Mouse (Mus musculus) brain, embryonic 18.5 days (tissue): ENCODE results near the gene Gm34653.

Experiments
- DNase-seq: peaks from one replicate; pipeline ENCODE4 v3.0.0-alpha.2; 2012; ENCODE audit warnings: low read depth, low spot score

Gm34653 gene

DNA sequence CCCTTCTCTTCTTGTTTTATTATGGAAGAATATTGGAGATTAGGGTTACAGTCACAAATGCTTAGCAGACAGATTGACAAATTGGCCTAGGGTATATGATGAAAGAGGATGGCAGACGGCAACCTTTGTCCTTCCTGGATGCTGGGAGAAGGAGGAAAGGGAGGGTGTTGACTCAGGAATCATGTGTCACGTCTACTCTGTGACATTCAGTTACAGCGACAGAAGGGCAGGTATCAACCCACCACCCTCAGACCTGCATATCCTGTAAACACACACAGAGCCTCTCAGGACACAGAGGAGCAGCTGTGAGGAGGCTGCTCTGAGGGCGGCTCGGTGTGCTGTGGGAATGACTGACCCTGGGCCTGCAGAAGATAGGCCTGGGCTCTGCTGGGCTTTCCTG is 50.4 kb downstream of the Gm34653 start:
- DNase-seq = no peak

DNA sequence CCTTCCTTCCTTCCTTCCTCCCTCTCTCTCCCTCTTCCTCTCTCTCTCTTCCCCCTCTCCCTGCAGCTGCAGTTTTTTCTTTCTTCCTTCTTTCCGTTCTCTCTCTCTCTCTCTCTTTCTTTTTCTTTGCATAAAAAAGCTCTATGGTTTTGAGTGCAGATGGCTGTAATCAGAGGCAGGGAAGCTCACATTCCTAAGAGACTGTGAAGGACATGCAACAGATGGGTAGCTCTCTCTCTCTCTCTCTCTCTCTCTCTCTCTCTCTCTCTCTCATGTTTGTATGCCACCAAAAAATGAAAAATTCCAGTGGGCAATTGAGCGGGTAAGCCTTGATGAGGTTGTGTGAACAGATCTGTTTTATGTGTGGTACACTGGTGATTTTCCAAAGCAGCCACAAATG is 51.4 kb downstream of the Gm34653 start:
- DNase-seq = no peak
